Mouse (Mus musculus) intestine, embryonic 14.5 days (tissue): ENCODE measurements around the gene Nktr. TPM values are rescaled to one million over a fixed set of nuclear protein-coding genes. Genes with fewer than 3 reads are reported as not detected.
A peak's percentile ranks its signal among the peaks of the same experiment; 100 is the strongest.

Experiments used
- ATAC-seq: fragments of 200-750 bp; cut with Nextera tagmentation; replicated peaks from 2 replicates; pipeline ENCODE4 v1.8.0; 2017; ENCODE audit warnings: low read depth, moderate number of reproducible peaks, moderate TSS enrichment, moderate library complexity; ENCODE audit not compliant: low FRiP score, low TSS enrichment
- DNase-seq: peaks from one replicate; pipeline ENCODE4 v3.0.0-alpha.2; 2018; ENCODE audit warnings: low spot score
- H3K27ac ChIP-seq: fragments of 300-500 bp; sonication (generic); 2 replicates; pipeline ENCODE4 v1.5.1; 2014; ENCODE audit warnings: low read depth, mild to moderate bottlenecking, control low read depth
- H3K27me3 ChIP-seq: fragments of 300-500 bp; sonication (generic); replicated peaks from 2 replicates; pipeline ENCODE4 v1.6.1; 2014; ENCODE audit warnings: low read length, control low read depth; ENCODE audit not compliant: control insufficient read depth, insufficient read depth
- H3K36me3 ChIP-seq: fragments of 300-500 bp; sonication (generic); 2 replicates; pipeline ENCODE4 v1.6.1; 2014; ENCODE audit warnings: low read length, control low read depth; ENCODE audit not compliant: control insufficient read depth, insufficient read depth
- H3K4me1 ChIP-seq: fragments of 300-500 bp; sonication (generic); replicated peaks from 2 replicates; pipeline ENCODE4 v1.6.1; 2014; ENCODE audit warnings: low read length, control low read depth, mixed read lengths; ENCODE audit not compliant: control insufficient read depth, insufficient read depth
- H3K4me2 ChIP-seq: fragments of 300-500 bp; sonication (generic); 2 replicates; pipeline ENCODE4 v1.6.1; 2014; ENCODE audit warnings: low read length
- H3K4me3 ChIP-seq: fragments of 300-500 bp; sonication (generic); 2 replicates; pipeline ENCODE4 v1.5.1; 2014; ENCODE audit warnings: low read depth, low read length, control low read depth, mixed read lengths
- H3K9ac ChIP-seq: fragments of 300-500 bp; sonication (generic); 2 replicates; pipeline ENCODE4 v1.6.1; 2014; ENCODE audit warnings: mild to moderate bottlenecking, low read length
- H3K9me3 ChIP-seq: fragments of 300-500 bp; sonication (generic); 2 replicates; pipeline ENCODE4 v1.6.1; 2016; ENCODE audit warnings: low read length, control low read depth; ENCODE audit not compliant: control insufficient read depth
- WGBS: fragments of 180-500 bp; shearing (Covaris S2); extraction: QIAGEN DNeasy Blood & Tissue Kit; methylation state at CpG from one replicate; pipeline ENCODE4 v1.1.7; 2014; 5-methylcytosine and 5-hydroxymethylcytosine counted together
- polyA plus RNA-seq: library from polyadenylated mRNA; unstranded; fragments of >200 nt; fragmentation: Nextera tagmentation; extraction: Ambion mirVana; gene quantifications from 2 replicates; pipeline ENCODE4 v1.2.1, GENCODE M21; 2014

Gene Nktr
- polyA plus RNA-seq, 1 experiment from 2014 or later: 71.7 TPM

GRCm38 (mm10) chr9:121679549-121679948 is 39.4 kb upstream of the Nktr start:
- Histone ChIP-seq H3K27ac (no peak overlapping the region), H3K27me3 (no peaks in the 10 kb centered on the region), H3K4me1 (0 out of 2 replicates have a peak, but pooled peaks cover 6% of the 10 kb centered on the region), H3K9me3 (no peaks in the 10 kb centered on the region), H3K4me3 (no peak overlapping the region), H3K36me3 (peaks cover 14% of the 10 kb centered on the region), H3K9ac (no peak overlapping the region), H3K4me2 (no peak overlapping the region)
- ATAC-seq: peak; percentile 66
- peak; percentile 73 for DNase-seq
- 32% methylated on average over 6 of the region's 6 CpGs for WGBS

- no peak for ATAC-seq
- Histone ChIP-seq H3K4me3 (no peak overlapping the region), H3K36me3 (peaks cover 26% of the 10 kb centered on the region), H3K9me3 (no peaks in the 10 kb centered on the region), H3K9ac (no peak overlapping the region), H3K27me3 (no peaks in the 10 kb centered on the region), H3K4me2 (no peak overlapping the region), H3K27ac (no peak overlapping the region), H3K4me1 (0 out of 2 replicates have a peak, but pooled peaks cover 6% of the 10 kb centered on the region)
- DNase-seq: no peak
- 81% methylated on average over 8 of the region's 8 CpGs for WGBS
These were observed 37.8 kb upstream of the Nktr start for GRCm38 (mm10) chr9:121681191-121681590.

- Histone ChIP-seq H3K4me2 (no peak overlapping the region), H3K4me3 (no peak overlapping the region), H3K27ac (no peak overlapping the region), H3K36me3 (peaks cover 27% of the 10 kb centered on the region), H3K4me1 (0 out of 2 replicates have a peak, but pooled peaks cover 3% of the 10 kb centered on the region), H3K9ac (no peak overlapping the region), H3K27me3 (no peaks in the 10 kb centered on the region), H3K9me3 (no peaks in the 10 kb centered on the region)
- no peak for ATAC-seq
- WGBS: 75% methylated on average over 18 of the region's 18 CpGs
- no peak for DNase-seq
These were observed 36.8 kb upstream of the Nktr start for GRCm38 (mm10) chr9:121682037-121682680.

GRCm38 (mm10) chr9:121684702-121685101 is 34.3 kb upstream of the Nktr start:
- Histone ChIP-seq H3K36me3 (peaks cover 40% of the 10 kb centered on the region), H3K27me3 (no peaks in the 10 kb centered on the region), H3K4me3 (no peak overlapping the region), H3K9me3 (no peaks in the 10 kb centered on the region), H3K9ac (no peak overlapping the region), H3K4me1 (no peaks in the 10 kb centered on the region), H3K4me2 (no peak overlapping the region), H3K27ac (no peak overlapping the region)
- 76% methylated on average over 7 of the region's 7 CpGs for WGBS
- DNase-seq (no peak), ATAC-seq (no peak)

GRCm38 (mm10) chr9:121690200-121690651 is 28.7 kb upstream of the Nktr start:
- Histone ChIP-seq H3K9me3 (no peaks in the 10 kb centered on the region), H3K4me2 (no peak overlapping the region), H3K27ac (no peak overlapping the region), H3K4me3 (no peak overlapping the region), H3K9ac (no peak overlapping the region), H3K27me3 (no peaks in the 10 kb centered on the region), H3K4me1 (no peaks in the 10 kb centered on the region), H3K36me3 (peaks cover 50% of the 10 kb centered on the region)
- ATAC-seq (no peak), DNase-seq (no peak)
- WGBS: 79% methylated on average over 15 of the region's 15 CpGs

DNA sequence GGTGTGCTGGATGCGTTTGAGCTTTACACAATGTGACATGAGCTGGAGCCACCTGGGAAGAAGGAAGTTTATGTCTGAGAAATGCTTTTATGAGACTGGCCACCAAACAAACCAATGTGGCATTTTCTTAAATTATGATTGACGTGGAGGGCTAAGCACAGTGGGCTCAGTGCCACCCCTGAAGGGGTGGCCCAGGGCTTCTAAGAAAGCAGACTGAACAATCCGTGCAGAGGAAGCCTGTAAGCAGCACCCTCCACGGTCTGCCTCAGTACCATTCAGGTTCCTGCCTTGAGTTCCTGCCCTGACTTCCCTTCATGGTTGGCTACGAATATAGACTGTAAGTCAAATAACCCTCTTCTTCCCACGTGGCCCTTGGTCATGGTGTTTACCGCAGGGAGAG is 28.2 kb upstream of the Nktr start:
- no peak overlapping the region for H3K4me3 ChIP-seq
- peaks cover 47% of the 10 kb centered on the region for H3K36me3 ChIP-seq
- no peak overlapping the region for H3K27ac ChIP-seq
- H3K4me2 ChIP-seq: no peak overlapping the region
- no peak for ATAC-seq
- WGBS: 90% methylated on average over 7 of the region's 7 CpGs
- no peaks in the 10 kb centered on the region for H3K9me3 ChIP-seq
- DNase-seq: no peak
- no peaks in the 10 kb centered on the region for H3K4me1 ChIP-seq
- no peak overlapping the region for H3K9ac ChIP-seq
- no peaks in the 10 kb centered on the region for H3K27me3 ChIP-seq

DNA sequence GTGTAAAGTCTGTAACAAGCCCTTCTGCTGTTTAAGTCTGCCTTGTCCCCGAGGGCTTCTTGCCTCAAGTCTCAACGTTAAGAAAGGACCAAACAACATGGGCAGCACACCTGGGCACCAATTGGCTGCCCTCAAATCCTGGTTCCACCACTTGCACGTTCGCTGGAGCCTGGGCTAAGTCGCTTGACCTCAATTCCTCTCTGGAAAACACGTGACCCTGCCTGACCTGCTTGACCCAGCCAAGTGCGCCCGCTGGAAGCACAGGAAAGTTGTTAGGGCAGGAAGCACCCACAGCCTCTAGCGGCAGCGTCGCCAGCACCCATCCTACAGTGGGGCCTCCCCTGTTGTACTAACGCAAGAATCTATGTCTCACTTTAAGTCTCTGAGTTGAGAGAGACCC is 24.2 kb upstream of the Nktr start:
- Histone ChIP-seq H3K9me3 (no peaks in the 10 kb centered on the region), H3K27me3 (no peaks in the 10 kb centered on the region), H3K4me2 (no peak overlapping the region), H3K4me1 (no peaks in the 10 kb centered on the region), H3K36me3 (peaks cover 32% of the 10 kb centered on the region), H3K27ac (no peak overlapping the region), H3K4me3 (no peak overlapping the region), H3K9ac (no peak overlapping the region)
- 76% methylated on average over 12 of the region's 12 CpGs for WGBS
- DNase-seq (no peak), ATAC-seq (no peak)

- Histone ChIP-seq H3K27me3 (no peaks in the 10 kb centered on the region), H3K27ac (no peak overlapping the region), H3K4me3 (no peak overlapping the region), H3K4me2 (no peak overlapping the region), H3K9ac (no peak overlapping the region), H3K36me3 (peaks cover 19% of the 10 kb centered on the region), H3K9me3 (no peaks in the 10 kb centered on the region), H3K4me1 (no peaks in the 10 kb centered on the region)
- DNase-seq (no peak), ATAC-seq (no peak)
- WGBS: 89% methylated on average over 9 of the region's 9 CpGs
These were observed 22.3 kb upstream of the Nktr start for GRCm38 (mm10) chr9:121696626-121697025.
